Mouse (Mus musculus): ENCODE measurements around the gene Phactr2.

Gene Phactr2

DNA sequence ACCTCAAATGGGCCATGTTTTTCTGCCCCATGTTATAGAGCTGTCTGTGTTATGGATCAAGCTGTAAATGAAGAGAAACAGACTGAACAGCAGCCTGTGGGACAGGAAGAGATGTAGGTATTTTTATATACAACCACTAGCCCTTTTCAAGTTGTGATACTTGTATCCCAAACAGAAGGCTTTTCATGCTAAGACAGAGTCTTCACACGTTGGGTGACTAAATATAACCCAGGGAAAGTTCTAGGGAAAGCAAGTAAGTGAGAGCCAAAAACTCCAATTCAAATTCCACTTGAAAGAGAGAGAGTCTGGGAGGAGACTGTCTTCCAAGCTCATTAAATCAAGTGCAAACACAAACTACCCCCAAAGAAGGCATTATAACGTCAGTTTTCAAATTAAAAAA is 223.9 kb downstream of the Phactr2 start:
- in situ Hi-C loops (cut with MboI; ENCODE audit: low pct_unique_long_range_greater_than_20kb in 1 of 2, low sequenced_read_pairs in 2 of 2, unreplicated experiment in 1 of 2): no loop called here

DNA sequence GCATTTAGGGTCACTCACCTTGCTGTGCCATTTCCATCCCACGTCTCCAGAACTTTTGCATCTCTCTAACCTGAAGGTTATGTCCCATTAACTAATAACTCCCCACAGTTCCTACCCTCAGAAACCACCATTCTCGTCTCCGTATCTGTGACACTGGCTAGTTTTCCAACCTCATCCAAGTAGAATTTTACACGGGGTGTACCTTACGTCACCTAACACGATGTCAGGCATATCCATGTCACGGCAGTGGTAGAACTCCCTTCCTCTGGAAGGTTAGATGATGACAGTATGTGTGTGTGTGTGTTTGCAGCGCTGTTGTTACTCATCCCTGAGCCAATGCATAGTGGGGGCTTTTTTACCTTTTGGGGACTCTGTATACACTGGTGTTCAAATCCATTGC is 225.1 kb downstream of the Phactr2 start:
- in situ Hi-C loops (cut with MboI; ENCODE audit: low pct_unique_long_range_greater_than_20kb in 1 of 2, low sequenced_read_pairs in 2 of 2, unreplicated experiment in 1 of 2): no loop called here

DNA sequence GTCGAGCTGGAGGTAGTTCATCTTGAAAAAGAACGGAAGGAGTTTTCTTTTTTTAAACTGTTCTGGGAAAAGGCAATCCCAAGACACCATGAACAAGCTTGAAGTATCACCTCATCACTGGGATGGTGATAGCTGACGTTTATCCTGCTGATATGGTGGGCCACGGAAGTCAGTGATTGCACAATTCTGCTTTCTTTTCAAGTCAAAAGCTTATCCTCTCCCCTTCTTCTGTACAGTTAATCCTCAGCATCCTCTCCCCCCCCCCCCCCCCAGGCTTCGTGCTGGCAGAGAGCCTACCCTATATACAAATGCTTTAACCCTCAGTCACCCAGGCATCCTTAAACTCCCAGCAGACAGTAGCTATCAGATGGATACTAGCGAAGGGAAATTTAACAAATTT is 228.5 kb downstream of the Phactr2 start:
- in situ Hi-C loops (cut with MboI; ENCODE audit: low pct_unique_long_range_greater_than_20kb in 1 of 2, low sequenced_read_pairs in 2 of 2, unreplicated experiment in 1 of 2): no loop called here

DNA sequence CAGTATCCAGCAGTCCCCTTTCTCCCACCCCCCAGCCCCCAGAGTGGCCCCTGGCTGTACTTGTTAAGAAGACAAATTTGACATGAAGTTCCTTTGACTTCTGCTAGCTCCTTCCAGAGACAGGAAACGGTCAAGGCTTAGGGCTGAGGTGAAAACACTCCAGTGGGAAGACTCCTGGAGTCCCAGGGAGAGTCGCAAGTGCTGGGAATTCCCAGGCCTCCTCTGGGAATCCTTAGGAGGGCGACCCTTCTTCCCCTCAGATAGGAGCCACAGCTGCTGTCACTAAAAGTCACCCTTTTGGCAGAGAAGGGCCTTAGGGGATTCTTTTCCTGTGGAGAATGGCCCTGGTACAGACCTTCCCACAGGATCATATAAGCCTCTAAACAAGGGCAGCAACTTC is 230.0 kb downstream of the Phactr2 start:
- in situ Hi-C loops (cut with MboI; ENCODE audit: low pct_unique_long_range_greater_than_20kb in 1 of 2, low sequenced_read_pairs in 2 of 2, unreplicated experiment in 1 of 2): no loop called here

DNA sequence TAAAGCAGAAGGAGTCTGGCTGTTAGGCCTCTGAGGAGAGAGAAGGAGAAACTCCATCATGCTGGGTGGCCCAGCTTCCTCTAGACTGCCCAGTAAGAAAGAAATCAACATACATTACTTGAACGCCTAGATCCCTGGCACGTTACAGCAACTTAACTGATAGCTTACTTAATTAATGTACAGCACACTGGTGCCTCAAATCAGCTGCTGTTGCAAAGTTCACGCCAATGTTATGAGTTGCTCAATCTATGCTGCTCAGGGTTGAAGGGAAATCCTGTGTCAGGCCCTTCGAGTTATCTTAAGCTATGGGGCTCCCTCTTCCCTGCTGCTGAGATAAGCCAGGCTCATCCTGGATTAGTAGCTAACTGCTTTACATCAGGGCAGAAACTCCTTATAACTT is 233.8 kb downstream of the Phactr2 start:
- in situ Hi-C loops (cut with MboI; ENCODE audit: low pct_unique_long_range_greater_than_20kb in 1 of 2, low sequenced_read_pairs in 2 of 2, unreplicated experiment in 1 of 2): no loop called here

DNA sequence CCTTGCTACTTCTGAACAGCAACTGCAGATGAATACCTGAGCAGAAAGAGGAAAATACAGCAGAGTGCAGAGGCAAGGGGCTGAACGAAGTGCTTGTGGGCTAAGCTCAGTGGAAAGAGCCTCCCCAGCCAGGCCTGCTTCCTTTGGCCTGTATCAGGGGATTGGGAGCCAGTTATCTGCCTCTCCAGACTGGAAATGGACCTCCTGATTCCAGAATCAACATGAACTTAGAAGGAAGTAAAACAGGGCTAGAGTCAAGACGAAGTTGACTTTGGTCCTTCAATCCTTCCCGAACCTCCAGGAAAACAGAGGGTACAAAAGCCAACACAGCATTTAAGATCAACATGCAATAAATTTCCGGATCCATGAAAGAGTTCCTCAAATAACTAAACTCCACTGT is 236.0 kb downstream of the Phactr2 start:
- in situ Hi-C loops (cut with MboI; ENCODE audit: low pct_unique_long_range_greater_than_20kb in 1 of 2, low sequenced_read_pairs in 2 of 2, unreplicated experiment in 1 of 2): no loop called here

DNA sequence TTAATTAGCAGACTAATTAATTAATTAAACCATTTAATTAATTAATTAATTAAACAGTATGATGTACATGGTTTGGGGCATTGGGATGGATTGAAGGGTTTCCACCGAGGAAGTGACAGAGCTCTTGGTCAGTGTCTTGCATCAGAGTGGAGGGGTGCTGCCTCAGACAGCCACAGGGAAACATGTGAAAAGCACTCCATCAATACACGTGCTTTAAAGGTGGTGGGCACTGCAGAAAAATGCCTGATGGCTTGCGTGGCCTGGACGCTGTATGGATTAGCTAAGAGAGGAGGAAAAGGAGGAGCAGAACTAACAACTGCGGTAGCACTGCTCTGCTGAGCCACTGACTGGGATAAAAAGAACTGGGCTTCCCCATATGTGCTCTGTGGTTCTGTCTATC is 237.3 kb downstream of the Phactr2 start:
- in situ Hi-C loops (cut with MboI; ENCODE audit: low pct_unique_long_range_greater_than_20kb in 1 of 2, low sequenced_read_pairs in 2 of 2, unreplicated experiment in 1 of 2): no loop called here

DNA sequence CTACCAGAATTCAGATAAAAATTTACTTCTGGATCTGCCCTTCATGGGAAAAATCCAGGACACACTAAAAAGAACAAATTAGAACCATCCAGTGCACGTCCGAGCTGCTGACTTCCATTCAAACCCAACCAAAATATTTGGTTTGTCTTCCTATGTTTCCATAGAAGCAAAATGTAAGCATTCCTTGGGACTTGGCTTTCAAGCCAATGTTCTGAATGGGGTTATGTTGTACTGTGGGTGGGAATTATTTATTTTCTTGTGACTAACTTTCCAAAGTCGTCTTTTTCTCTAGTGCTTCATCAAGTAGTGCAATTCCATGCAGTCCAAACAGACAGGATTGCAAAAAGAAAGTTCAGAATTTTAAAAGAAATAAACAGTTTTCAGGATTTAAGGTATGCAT is 239.7 kb downstream of the Phactr2 start:
- in situ Hi-C loops (cut with MboI; ENCODE audit: low pct_unique_long_range_greater_than_20kb in 1 of 2, low sequenced_read_pairs in 2 of 2, unreplicated experiment in 1 of 2): no loop called here

DNA sequence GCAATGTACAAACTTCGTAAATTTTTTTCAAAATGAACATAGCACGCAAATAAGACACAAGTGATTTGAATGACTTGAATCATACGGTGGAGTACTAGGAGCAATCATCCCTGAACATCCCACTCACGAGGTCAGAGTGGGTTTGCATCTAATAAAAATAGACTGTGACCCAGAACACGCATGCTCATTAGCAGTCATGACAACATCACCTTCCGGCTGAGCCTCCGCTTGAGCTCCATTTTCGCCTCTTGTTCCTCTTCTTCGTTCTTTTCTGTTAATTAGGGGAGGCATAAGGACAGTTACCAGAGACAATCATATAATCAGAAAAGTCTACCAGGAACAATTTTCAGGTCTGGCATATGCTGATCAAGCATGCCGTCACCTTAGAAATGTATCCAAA is 240.3 kb downstream of the Phactr2 start:
- in situ Hi-C loops (cut with MboI; ENCODE audit: low pct_unique_long_range_greater_than_20kb in 1 of 2, low sequenced_read_pairs in 2 of 2, unreplicated experiment in 1 of 2): no loop called here

DNA sequence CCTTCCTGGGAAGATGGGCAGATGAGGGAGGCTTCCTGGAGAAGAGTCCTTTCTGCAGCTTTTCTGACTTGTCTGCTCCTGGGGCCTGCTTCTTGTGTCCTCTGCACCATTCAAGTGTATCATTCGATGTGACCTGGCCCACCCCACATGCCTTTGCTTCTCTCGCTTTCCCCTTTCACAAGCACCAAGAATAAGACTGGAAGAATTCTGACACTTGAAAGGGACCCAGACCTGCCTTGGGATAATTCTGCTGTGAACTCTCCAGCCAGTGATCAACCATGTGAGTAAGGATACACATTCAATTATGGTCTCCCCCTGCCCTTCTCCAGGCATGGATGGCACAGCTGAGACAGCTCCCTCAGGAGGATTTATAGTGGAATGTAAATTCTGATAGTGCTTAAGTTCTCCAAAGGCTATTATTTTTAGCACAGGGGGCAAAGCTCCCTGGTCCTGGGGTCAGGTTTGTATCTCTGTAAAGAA is 241.0 kb downstream of the Phactr2 start:
- in situ Hi-C loops (cut with MboI; ENCODE audit: low pct_unique_long_range_greater_than_20kb in 1 of 2, low sequenced_read_pairs in 2 of 2, unreplicated experiment in 1 of 2): no loop called here

DNA sequence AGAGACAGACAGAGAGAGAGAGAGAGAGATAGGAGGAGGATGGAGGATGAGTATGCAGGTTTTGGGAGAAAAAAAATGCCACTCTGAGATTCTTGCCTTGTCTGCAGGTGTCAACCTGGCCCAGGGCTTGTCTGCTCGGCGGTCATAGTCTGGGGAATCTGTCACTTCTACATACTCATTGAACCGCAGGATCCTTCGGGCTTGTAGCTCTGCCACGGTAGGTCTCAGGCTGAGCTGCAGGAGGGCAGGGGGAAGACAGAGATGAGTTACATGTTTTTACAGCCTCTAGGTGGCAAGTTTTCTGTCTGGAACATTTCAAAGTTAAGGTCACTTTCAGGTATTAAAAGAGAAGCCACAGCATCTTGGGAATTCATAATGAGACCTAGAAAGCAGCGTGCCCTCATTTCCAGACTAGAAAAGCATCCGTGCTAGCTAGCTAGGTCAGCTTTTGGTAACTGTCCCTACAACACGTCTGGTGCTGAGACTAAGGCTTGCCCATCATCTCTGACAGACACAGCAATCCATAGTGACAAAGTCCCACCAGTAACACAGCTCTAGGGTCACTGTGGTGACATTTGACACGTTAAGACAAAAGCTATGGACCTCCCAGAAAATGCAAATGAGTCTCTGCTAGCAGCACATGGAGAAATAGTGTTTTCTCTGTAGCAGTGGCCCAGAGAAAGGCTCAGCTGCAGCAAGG is 241.6 kb downstream of the Phactr2 start:
- in situ Hi-C loops (cut with MboI; ENCODE audit: low pct_unique_long_range_greater_than_20kb in 1 of 2, low sequenced_read_pairs in 2 of 2, unreplicated experiment in 1 of 2): no loop called here

DNA sequence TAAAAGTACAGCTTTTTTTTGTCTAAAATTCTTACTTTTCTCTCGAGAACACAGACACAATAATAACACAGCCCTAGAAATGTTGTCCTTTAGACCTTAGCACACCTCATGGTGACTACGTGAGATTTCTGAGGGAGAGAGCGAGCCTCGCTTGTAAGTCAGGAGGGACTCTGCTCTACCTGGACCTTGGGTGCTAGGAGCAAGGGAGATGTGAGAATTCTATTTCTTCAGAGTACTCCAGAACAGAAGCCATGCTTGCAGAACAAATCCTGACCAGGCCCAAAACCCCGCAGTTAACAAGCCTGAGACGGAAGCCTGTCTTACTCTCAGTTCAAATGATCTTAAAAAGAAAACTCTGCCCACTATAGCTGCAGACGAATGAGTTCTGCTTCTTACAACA is 243.5 kb downstream of the Phactr2 start:
- in situ Hi-C loops (cut with MboI; ENCODE audit: low pct_unique_long_range_greater_than_20kb in 1 of 2, low sequenced_read_pairs in 2 of 2, unreplicated experiment in 1 of 2): no loop called here

DNA sequence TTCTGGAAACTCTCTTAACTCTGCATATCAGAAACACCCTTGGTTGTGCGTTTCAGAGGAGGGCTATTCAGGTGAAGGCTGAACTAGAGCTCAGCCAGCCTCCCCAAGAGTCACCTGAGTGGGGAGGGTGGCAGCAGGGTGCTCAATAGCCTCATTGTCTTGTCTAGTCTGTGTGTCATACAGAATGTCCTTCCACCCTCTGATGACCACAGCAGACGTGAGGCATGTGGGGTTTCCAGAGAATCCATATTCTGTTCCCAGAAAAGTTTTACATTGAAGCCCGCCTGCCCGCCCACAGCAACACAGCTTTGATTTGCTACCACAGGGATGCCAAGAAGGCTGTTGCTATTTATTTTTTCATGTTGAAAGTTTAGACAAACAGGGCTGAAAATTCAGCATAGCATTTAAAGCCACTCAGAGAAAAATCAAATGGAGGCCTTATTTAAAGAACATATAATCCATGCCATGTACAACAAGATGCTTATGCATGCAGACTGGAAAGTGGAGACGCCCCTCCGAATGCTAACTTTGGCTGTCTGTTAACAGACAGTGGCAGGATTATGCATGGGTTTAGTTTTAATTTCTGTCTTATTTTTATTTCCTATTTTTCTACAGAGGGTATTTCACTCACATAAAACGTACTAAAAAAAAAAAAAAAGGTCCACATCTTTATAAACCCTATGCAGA is 248.7 kb downstream of the Phactr2 start:
- in situ Hi-C loops (cut with MboI; ENCODE audit: low pct_unique_long_range_greater_than_20kb in 1 of 2, low sequenced_read_pairs in 2 of 2, unreplicated experiment in 1 of 2): no loop called here

DNA sequence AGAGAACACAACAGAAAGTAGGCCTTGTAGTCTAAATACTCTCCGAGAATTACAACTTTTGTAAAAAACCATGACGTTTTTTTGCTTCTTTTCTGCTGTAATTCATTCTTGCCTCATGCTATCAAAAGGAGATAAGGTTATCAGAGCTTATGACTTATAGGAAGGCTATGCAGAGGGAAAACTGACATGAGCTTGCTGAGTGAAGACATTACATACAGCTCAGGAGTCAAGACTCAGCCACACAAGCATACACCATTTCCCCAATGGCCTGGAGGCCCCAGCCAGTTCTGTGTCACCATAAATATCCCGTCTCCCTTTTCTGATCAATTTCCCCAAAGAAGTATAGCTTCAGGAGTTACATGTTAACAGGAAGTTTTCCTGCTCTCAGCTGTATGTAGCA is 252.1 kb downstream of the Phactr2 start:
- in situ Hi-C loops (cut with MboI; ENCODE audit: low pct_unique_long_range_greater_than_20kb in 1 of 2, low sequenced_read_pairs in 2 of 2, unreplicated experiment in 1 of 2): no loop called here

DNA sequence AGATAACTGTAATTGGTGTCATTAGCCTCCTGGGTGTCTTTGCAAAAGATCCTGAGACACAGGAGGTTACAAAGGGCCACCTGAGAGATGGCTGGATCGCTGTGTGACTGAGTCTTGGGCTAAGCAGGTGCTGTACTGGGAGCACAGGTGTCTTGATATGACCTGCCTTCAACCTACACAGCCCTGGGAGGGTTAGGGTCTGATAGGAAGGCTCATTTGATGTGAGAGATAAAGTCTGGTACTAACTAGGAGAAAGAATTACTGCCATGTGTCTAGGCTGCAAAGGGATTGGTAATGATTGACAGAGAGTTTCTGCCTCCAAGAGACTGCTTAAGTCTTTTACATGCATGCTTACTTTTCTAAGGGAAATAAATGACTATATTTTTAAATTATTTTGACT is 254.2 kb downstream of the Phactr2 start:
- in situ Hi-C loops (cut with MboI; ENCODE audit: low pct_unique_long_range_greater_than_20kb in 1 of 2, low sequenced_read_pairs in 2 of 2, unreplicated experiment in 1 of 2): no loop called here

DNA sequence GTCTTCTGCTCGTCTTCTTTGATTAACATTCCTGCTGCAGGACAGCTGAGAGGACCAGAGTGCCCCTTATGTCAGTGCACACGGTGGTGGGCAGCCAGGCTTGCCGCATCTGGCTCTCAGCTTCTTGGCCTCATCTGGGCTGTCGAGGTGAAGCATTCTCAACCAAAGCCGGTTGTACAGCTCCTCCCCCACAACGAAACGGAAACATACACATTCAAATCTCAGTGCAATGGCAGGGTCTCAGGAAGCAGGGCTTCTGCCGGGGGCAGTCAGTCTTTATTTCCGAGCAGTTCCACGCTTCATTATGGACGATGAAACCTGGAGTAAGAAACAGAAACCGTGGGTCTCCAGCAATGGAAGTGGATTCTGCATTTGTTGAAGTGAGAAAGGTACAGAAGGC is 260.3 kb downstream of the Phactr2 start:
- in situ Hi-C loops (cut with MboI; ENCODE audit: low pct_unique_long_range_greater_than_20kb in 1 of 2, low sequenced_read_pairs in 2 of 2, unreplicated experiment in 1 of 2): no loop called here

DNA sequence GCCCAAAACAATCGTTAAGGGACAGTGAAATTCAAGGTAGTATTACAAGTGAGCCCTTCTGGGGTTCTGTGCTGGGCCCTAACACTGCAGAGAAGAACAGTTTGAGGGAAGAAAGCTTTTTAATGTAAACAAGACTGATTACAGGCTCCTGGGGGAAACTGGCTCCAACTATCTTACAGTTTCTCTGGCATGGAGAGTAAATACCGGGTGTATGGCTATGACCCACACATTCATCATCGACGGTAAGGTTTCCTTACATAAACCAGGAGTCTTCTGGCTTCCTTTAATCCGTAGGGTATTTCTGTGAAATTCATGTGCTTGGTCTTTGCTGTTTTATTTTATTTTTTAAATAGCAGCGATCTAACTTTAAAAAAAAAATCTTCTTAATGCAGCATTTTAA is 261.4 kb downstream of the Phactr2 start:
- in situ Hi-C loops (cut with MboI; ENCODE audit: low pct_unique_long_range_greater_than_20kb in 1 of 2, low sequenced_read_pairs in 2 of 2, unreplicated experiment in 1 of 2): no loop called here

DNA sequence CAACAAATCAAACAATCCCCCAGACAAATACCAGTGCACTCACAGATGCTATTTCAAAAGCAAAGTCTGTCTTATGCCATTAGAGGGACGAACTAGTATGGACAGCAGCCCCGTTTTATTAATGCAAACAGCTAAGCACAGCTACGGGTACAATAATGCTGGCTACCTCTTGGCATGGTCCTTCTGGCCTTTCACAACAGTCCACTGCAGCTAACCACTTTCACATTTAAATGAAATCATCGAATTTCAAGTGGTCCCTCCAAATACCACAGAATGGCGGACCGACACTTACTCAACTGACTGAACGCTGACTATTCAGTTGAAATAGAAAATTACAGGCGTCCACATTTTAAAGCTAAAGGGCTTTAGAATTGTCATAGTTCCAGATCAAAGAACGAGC is 261.9 kb downstream of the Phactr2 start:
- in situ Hi-C loops (cut with MboI; ENCODE audit: low pct_unique_long_range_greater_than_20kb in 1 of 2, low sequenced_read_pairs in 2 of 2, unreplicated experiment in 1 of 2): no loop called here

DNA sequence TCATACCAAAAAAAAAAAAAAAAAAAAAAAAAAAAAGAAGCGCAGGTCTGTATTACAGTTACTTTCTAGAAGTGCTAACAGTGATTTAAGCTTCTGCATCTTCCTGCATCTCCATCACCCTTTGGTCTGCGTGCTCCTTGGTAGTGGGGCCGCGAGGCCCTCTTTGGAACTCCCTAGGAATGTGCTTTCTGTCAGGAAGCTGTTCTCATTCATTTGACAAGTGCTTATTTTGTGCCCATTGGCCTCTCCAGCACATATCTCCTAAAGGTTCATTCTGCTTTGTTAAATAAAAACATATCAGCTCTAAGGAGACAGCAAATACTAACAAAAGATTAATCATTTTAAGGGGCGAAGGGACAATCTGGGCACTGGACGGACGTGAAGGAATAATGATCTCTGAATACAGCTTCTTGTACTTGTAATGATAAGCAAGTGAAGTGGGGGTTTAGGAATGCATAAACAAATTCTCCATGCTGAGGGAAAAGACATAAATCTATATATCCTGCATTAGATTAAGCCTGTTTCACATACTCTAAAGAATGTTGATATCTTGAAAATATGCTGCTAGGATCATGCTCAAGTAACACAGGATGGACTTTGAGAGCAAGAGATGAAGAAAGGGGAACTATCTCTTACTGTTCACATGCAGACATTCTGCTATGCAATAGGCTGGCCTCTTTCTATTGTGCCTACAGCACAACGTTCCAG is 264.1 kb downstream of the Phactr2 start:
- in situ Hi-C loops (cut with MboI; ENCODE audit: low pct_unique_long_range_greater_than_20kb in 1 of 2, low sequenced_read_pairs in 2 of 2, unreplicated experiment in 1 of 2): no loop called here

DNA sequence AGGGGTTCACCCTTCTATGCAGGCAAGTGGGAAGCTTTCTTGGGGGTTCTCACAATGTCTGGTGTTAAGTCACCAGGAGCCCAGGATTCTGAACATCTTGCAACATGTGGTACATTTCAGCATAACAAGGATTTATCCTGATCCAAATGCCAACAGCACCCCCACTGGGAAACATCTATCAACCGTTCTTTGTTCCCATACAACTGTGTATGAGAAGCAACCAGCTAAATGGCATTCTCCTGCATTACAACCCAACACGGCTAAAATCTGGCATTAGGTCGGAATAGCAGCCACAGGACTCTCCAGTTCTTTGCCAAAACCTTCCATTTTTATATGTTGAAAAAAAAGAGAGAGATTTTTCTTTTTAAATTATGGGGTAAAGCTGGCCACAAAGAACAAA is 264.7 kb downstream of the Phactr2 start:
- in situ Hi-C loops (cut with MboI; ENCODE audit: low pct_unique_long_range_greater_than_20kb in 1 of 2, low sequenced_read_pairs in 2 of 2, unreplicated experiment in 1 of 2): no loop called here
